Mouse (Mus musculus) liver, postnatal 0 days (tissue): ENCODE data around the gene Gria3.

ENCODE experiments used
- CTCF ChIP-seq: sonication (generic); IDR thresholded peaks from 2 replicates; pipeline ENCODE4 v1.5.1; 2016; ENCODE audit warnings: antibody characterized with exemption, low read depth
- EP300 ChIP-seq: IDR thresholded peaks from 2 replicates; pipeline ENCODE4 v1.6.1; 2016; ENCODE audit warnings: antibody characterized with exemption, low read depth, mild to moderate bottlenecking

GRCm38 (mm10) chrX:41387086-41387485 is 13.6 kb upstream of the Gria3 start:
- TF ChIP-seq CTCF: no peak
- no peak for TF ChIP-seq EP300
